Comparison of ENCODE assay signal across 21 mouse cellular contexts in the genomic region with DNA sequence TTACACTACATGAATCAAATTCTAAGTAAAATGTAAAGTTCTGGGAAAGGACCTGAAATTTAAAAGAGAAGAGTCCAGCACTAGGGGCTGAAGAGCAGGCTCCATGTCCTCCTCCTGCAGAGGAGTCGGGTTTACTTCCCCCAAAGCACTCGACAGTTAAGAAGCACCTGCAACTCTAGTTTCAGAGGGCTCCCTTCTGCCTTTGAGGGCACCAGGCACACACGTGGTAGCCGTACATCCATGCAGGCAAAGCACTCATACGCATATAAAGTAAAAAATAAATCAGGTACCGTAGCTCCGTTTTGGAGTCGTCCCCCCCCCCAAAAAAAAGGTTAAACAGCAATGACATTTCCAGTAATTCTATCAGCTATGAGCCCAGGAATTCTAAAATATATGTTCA. TPM values are rescaled to one million over a fixed set of nuclear protein-coding genes. Genes with fewer than 3 reads are reported as not detected.
DNase-seq lines count a peak whose midpoint lies in the region; ATAC-seq and TF ChIP-seq lines count a peak whose summit lies in the region.
"Had no signal": no experiment of that assay in that cellular context is flagged by ENCODE, and none has a peak within 500 bp of the region (broad histone marks: within the 10 kb centered on the region; RNA-seq: fewer than 3 reads in every experiment).

No protein-coding gene starts in this region.

- DNase-seq in lung, embryonic 14.5 days: no peak
- no peak for DNase-seq in lung, postnatal 14 days
- DNase-seq in G1E (ENCODE audit: low spot score): peak; percentile 11
- DNase-seq in thymus, postnatal 0 days (ENCODE audit: low spot score): peak; percentile 66
- peak; percentile 23 to 42 for DNase-seq in thymus, postnatal 36 days
- no peak for DNase-seq in adrenal gland, postnatal 25 days
- no peak for DNase-seq in left cerebral cortex, adult 8-10 months (ENCODE audit: low spot score in 2 of 2)
- DNase-seq: adrenal gland, adult 8-10 months; cerebellum, adult 11 months; cerebellum, adult 9-10 months; cerebellum, postnatal 25 days; gastrocnemius, adult 2 months; gastrocnemius, postnatal 25 days; heart, adult 11 months; heart, postnatal 36 days had no signal

- no peak for TF ChIP-seq CTCF in lung, embryonic 14.5 days (IDR thresholded peaks at IDR 0.05; ENCODE audit: low read depth)
- TF ChIP-seq CTCF in G1E (IDR thresholded peaks at IDR 0.05; ENCODE audit: low read depth, low read length): no peak

- no peak overlapping the region for H3K4me3 ChIP-seq in lung, embryonic 14.5 days (ENCODE audit: low read depth, low read length)
- H3K4me3 ChIP-seq in G1E (ENCODE audit: low read depth, low read length): peak overlapping the region; percentile 53; the same call in 1 of the 2 replicates
- H3K4me3 ChIP-seq: erythroblast, embryonic 14.5 days; forebrain, embryonic 10.5 days; gastrocnemius, adult 2 months; heart, embryonic 13.5 days; hindbrain, embryonic 15.5 days had no signal

- H3K4me1 ChIP-seq in lung, embryonic 14.5 days (ENCODE audit: insufficient read depth): peaks cover 6% of the 10 kb centered on the region; the same call in 1 of the 2 replicates
- H3K4me1 ChIP-seq in G1E (ENCODE audit: insufficient read depth, low read depth, low read length): peaks cover 37% of the 10 kb centered on the region

- no peak overlapping the region for H3K4me2 ChIP-seq in lung, embryonic 14.5 days
- H3K4me2 ChIP-seq: hindbrain, embryonic 15.5 days had no signal

- ATAC-seq in lung, embryonic 14.5 days (ENCODE audit: insufficient read depth): no peak
- ATAC-seq in G1E (ENCODE audit: extremely low read depth, insufficient number of reproducible peaks, low FRiP score, poor library complexity, severe bottlenecking): no peak
- ATAC-seq in erythroblast, adult 5-6 weeks (replicated peaks; ENCODE audit: low FRiP score, poor library complexity, severe bottlenecking): no peak
- ATAC-seq: forebrain, embryonic 14.5 days had no signal

- 57% methylated on average over 8 of the region's 8 CpGs for whole genome bisulfite sequencing in lung, embryonic 14.5 days

- H3K36me3 ChIP-seq in lung, embryonic 14.5 days (ENCODE audit: insufficient read depth): peaks cover 28% of the 10 kb centered on the region
- peaks cover 28% of the 10 kb centered on the region for H3K36me3 ChIP-seq in G1E (replicated peaks)

- H3K9ac ChIP-seq in lung, embryonic 14.5 days: 0 out of 2 replicates have a peak overlapping the region, but pooled peaks have one; percentile 23
- H3K9ac ChIP-seq: heart, embryonic 13.5 days; hindbrain, embryonic 15.5 days had no signal

- no peaks in the 10 kb centered on the region for H3K9me3 ChIP-seq in lung, embryonic 14.5 days (ENCODE audit: low read depth, low read length)
- no peaks in the 10 kb centered on the region for H3K9me3 ChIP-seq in G1E (replicated peaks)
- H3K9me3 ChIP-seq: forebrain, embryonic 10.5 days; heart, embryonic 13.5 days; hindbrain, embryonic 15.5 days had no signal

- no peak overlapping the region for H3K27ac ChIP-seq in lung, embryonic 14.5 days (ENCODE audit: low read depth)
- H3K27ac ChIP-seq: forebrain, embryonic 10.5 days; gastrocnemius, adult 2 months; heart, embryonic 13.5 days; hindbrain, embryonic 15.5 days had no signal

- H3K27me3 ChIP-seq in lung, embryonic 14.5 days (ENCODE audit: insufficient read depth, low read length): no peaks in the 10 kb centered on the region
- no peaks in the 10 kb centered on the region for H3K27me3 ChIP-seq in G1E (ENCODE audit: insufficient read depth, low read length)
- H3K27me3 ChIP-seq: heart, embryonic 13.5 days; hindbrain, embryonic 15.5 days had no signal

RNA-seq across cellular contexts. Expression of a gene that starts 3.2 kb away (rescaled TPM):
- polyA plus RNA-seq in lung, embryonic 14.5 days (2014; fragmentation: Nextera tagmentation; extraction: Ambion mirVana): 61.5 and 64.7 TPM in 2 replicates
- 37.2 and 55.6 TPM in 2 replicates for total RNA-seq in G1E (2014; fragmentation: Nextera tagmentation)
- total RNA-seq in G1E (2017): 13.1 and 13.3 TPM in 2 replicates
- 9.5 and 11.1 TPM in 2 replicates for polyA plus RNA-seq in G1E (2012)
- polyA plus RNA-seq in thymus, postnatal 0 days (2015; fragmentation: Nextera tagmentation; extraction: Ambion mirVana): 42.9 and 45.1 TPM in 2 replicates
- 34.6 and 35.5 TPM in 2 replicates for total RNA-seq in adrenal gland, postnatal 25 days (2021)
- total RNA-seq in erythroblast, adult 5-6 weeks (2015; ENCODE audit: low replicate concordance): 23.1 and 27.8 TPM in 2 replicates
- 5.3 and 14.2 TPM in 2 replicates for total RNA-seq in erythroblast, adult 5-6 weeks (2017; ENCODE audit: low replicate concordance)
- 10 to 100 TPM in 3 of 4 experiments, 1 to 10 TPM in 1; 9.3 to 13.5 (median 12.5) TPM for total RNA-seq in left cerebral cortex, adult 8-10 months (2022)

Comparison
In these comparisons a context has a peak if more than half of its experiments do, and no peak if none do; other contexts are left out.
1. DNase-seq: peak in G1E (single experiment), thymus, postnatal 0 days (single experiment) and thymus, postnatal 36 days (2 of 2); none in lung, embryonic 14.5 days (single experiment), lung, postnatal 14 days (single experiment), adrenal gland, postnatal 25 days (single experiment) and left cerebral cortex, adult 8-10 months (0 of 2).